Mouse (Mus musculus) brown adipose tissue, adult 24 weeks (tissue): Measurements from ENCODE around the gene Ptpra. TPM values are rescaled to one million over a fixed set of nuclear protein-coding genes. Genes with fewer than 3 reads are reported as not detected.

Source experiments
- polyA plus RNA-seq: library from polyadenylated mRNA; stranded (reverse); fragments of >200 nt; gene quantifications from 2 replicates; pipeline ENCODE4 v1.2.4, GENCODE M21; 2012; ENCODE audit not compliant: missing spikeins, insufficient read depth, insufficient read length

Ptpra gene
- polyA plus RNA-seq, 1 experiment, result 52.5 TPM

Other genes with a start within 250 kb of the Ptpra start
- 19.8 and 20.3 TPM in 2 replicates for gene Nop56, start 175.8 kb upstream of the Ptpra start, polyA plus RNA-seq
- gene Idh3b, start 165.7 kb upstream of the Ptpra start, polyA plus RNA-seq, result 2,344 and 2,540 TPM in 2 replicates
- 0.46 TPM in 1 of 2 replicates, not detected in the other for gene Ebf4, start 155.1 kb upstream of the Ptpra start, polyA plus RNA-seq
- 8.2 and 9.9 TPM in 2 replicates for gene Cpxm1, start 52.7 kb upstream of the Ptpra start, polyA plus RNA-seq
- not detected in 2 replicates for gene Gm28372, start 45.0 kb upstream of the Ptpra start, polyA plus RNA-seq
- not detected in 2 replicates for gene 1700020A23Rik, start 45.0 kb upstream of the Ptpra start, polyA plus RNA-seq
- gene Tmem239, start 43.8 kb upstream of the Ptpra start, polyA plus RNA-seq, result not detected in 2 replicates
- gene Vps16, start 25.9 kb upstream of the Ptpra start, polyA plus RNA-seq, result 28.7 and 31.8 TPM in 2 replicates
- 6.9 and 10.4 TPM in 2 replicates for gene Pced1a, start 25.6 kb upstream of the Ptpra start, polyA plus RNA-seq
- 40.2 and 51.0 TPM in 2 replicates for gene Mrps26, start 113.5 kb downstream of the Ptpra start, polyA plus RNA-seq
- gene Oxt, start 125.9 kb downstream of the Ptpra start, polyA plus RNA-seq, result not detected in 2 replicates
- not detected in 2 replicates for gene Avp, start 132.3 kb downstream of the Ptpra start, polyA plus RNA-seq
- gene Fastkd5, start 179.7 kb downstream of the Ptpra start, polyA plus RNA-seq, result 6.1 and 7.4 TPM in 2 replicates
- 3.3 and 3.6 TPM in 2 replicates for gene Ubox5, start 179.8 kb downstream of the Ptpra start, polyA plus RNA-seq
- 0.63 and 1.3 TPM in 2 replicates for gene Lzts3, start 192.5 kb downstream of the Ptpra start, polyA plus RNA-seq
- gene Ddrgk1, start 214.4 kb downstream of the Ptpra start, polyA plus RNA-seq, result 128 and 137 TPM in 2 replicates
- gene Itpa, start 217.3 kb downstream of the Ptpra start, polyA plus RNA-seq, result 46.8 and 54.3 TPM in 2 replicates
- not detected in 2 replicates for gene Slc4a11, start 247.2 kb downstream of the Ptpra start, polyA plus RNA-seq